Mouse (Mus musculus): ENCODE data around the gene Sohlh2.

GRCm38 (mm10) chr3:55241730-55242421 lies 60.0 kb downstream of the Sohlh2 start, which contains the start of gene Dclk1:
- no peak for TF ChIP-seq CTCF (IDR thresholded peaks at IDR 0.05; ENCODE audit: low read depth, low read length)
- TF ChIP-seq TAL1 (conservative IDR thresholded peaks at IDR 0.05; ENCODE audit: low read depth, low read length), result no peak
- no peak for TF ChIP-seq GATA1 (IDR thresholded peaks at IDR 0.05; ENCODE audit: borderline replicate concordance, low read length)

Data from G1E (cell line).